In the genomic region with DNA sequence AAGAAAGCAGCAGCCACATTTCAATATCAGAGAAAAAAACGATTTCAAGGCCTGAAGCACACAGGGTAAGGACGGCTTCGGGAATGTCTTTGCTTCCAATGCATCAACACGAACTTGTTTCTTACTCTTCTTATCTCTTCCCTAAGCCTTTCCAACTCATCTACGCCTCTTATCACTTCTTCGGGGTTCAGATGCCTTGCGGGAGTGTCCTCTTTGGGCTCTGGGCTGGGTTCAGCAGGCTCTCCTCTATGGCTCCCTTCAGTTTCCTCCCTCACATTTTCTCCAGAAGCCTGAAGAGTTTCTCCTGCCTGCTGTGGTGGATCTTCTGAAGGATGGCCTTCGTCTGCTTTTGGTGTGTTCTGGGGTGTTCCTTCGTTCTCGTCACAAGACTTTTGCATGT, we compare ENCODE assay signal across 9 mouse cellular contexts. TPM values are rescaled to one million over a fixed set of nuclear protein-coding genes. Genes with fewer than 3 reads are reported as not detected.
DNase-seq lines count a peak whose midpoint lies in the region; ATAC-seq lines count a peak whose summit lies in the region.
"Had no signal": no experiment of that assay in that cellular context is flagged by ENCODE, and none has a peak within 500 bp of the region (broad histone marks: within the 10 kb centered on the region; RNA-seq: fewer than 3 reads in every experiment).

No protein-coding gene starts in this region.

- no peaks in the 10 kb centered on the region for H3K9me3 ChIP-seq in hindbrain, embryonic 11.5 days (ENCODE audit: control insufficient read depth, low read length)
- no peaks in the 10 kb centered on the region for H3K9me3 ChIP-seq in midbrain, embryonic 10.5 days (replicated peaks)

- peak overlapping the region; percentile 48 for H3K4me2 ChIP-seq in hindbrain, embryonic 11.5 days (replicated peaks; ENCODE audit: low read depth, low read length)

- no peaks in the 10 kb centered on the region for H3K36me3 ChIP-seq in hindbrain, embryonic 11.5 days (ENCODE audit: control insufficient read depth, insufficient read depth, low read length)
- H3K36me3 ChIP-seq in midbrain, embryonic 10.5 days = peaks cover 10% of the 10 kb centered on the region; the same call in 1 of the 2 replicates

- no peak for ATAC-seq in hindbrain, embryonic 11.5 days (ENCODE audit: low FRiP score)

- peak overlapping the region; percentile 53 for H3K4me3 ChIP-seq in hindbrain, embryonic 11.5 days (ENCODE audit: low read depth, low read length)
- peak overlapping the region; percentile 65 for H3K4me3 ChIP-seq in midbrain, embryonic 10.5 days

- 66% methylated on average over 10 of the region's 10 CpGs for WGBS in hindbrain, embryonic 11.5 days
- 75% methylated on average over 10 of the region's 10 CpGs for WGBS in midbrain, embryonic 10.5 days

- H3K27me3 ChIP-seq in hindbrain, embryonic 11.5 days (ENCODE audit: control insufficient read depth, insufficient read depth, low read length) = no peaks in the 10 kb centered on the region
- H3K27me3 ChIP-seq in midbrain, embryonic 10.5 days (ENCODE audit: low read depth, poor library complexity, severe bottlenecking) = peaks cover 54% of the 10 kb centered on the region

- no peak overlapping the region for H3K27ac ChIP-seq in hindbrain, embryonic 11.5 days (ENCODE audit: low read depth, low read length)
- peak overlapping the region; percentile 89; the same call in 1 of the 2 replicates for H3K27ac ChIP-seq in midbrain, embryonic 10.5 days (replicated peaks)

- H3K9ac ChIP-seq in hindbrain, embryonic 11.5 days (ENCODE audit: low read depth, low read length) = no peak overlapping the region

- peak; percentile 7 to 47 for DNase-seq in adrenal gland, adult (ENCODE audit: inconsistent age in 2 of 2, low spot score in 1 of 2)
- DNase-seq in adrenal gland, adult 8-10 months = no peak
- peak; percentile 34 for DNase-seq in c-Kit-negative CD71-positive TER-119-positive erythroid progenitor cells, embryonic 14.5 days (ENCODE audit: low read depth, low spot score)
- no peak for DNase-seq in hindbrain, embryonic 11.5 days (ENCODE audit: low spot score)
- no peak for DNase-seq in midbrain, embryonic 10.5 days (ENCODE audit: low spot score)
- DNase-seq in embryo, embryonic 9.5 days (ENCODE audit: extremely low spot score) = no peak
- DNase-seq in Muller cell, postnatal 12 days (ENCODE audit: inconsistent ontology term) = no peak
- no peak for DNase-seq in left cerebral cortex, adult 11 months (ENCODE audit: low spot score)

- no peaks in the 10 kb centered on the region for H3K4me1 ChIP-seq in hindbrain, embryonic 11.5 days (replicated peaks; ENCODE audit: control insufficient read depth, insufficient read depth, low read length)
- H3K4me1 ChIP-seq in midbrain, embryonic 10.5 days = peaks cover 6% of the 10 kb centered on the region; the same call in 1 of the 2 replicates

RNA-seq across cellular contexts. Expression of gene Tceal8, which starts 1.5 kb away (rescaled TPM):
- 10 to 100 TPM; 36.3 to 50.8 (median 48.3) TPM for total RNA-seq in adrenal gland, adult 8-10 months (2022)
- 227 and 238 TPM in 2 replicates for polyA plus RNA-seq in hindbrain, embryonic 11.5 days (2014; fragmentation: Nextera tagmentation; extraction: Ambion mirVana)
- 178 and 192 TPM in 2 replicates for polyA plus RNA-seq in midbrain, embryonic 10.5 days (2016; fragmentation: Nextera tagmentation; extraction: Ambion mirVana)

RNA-seq across cellular contexts. Expression of gene Bex4, which starts 31.8 kb away (rescaled TPM):
- total RNA-seq in adrenal gland, adult 8-10 months (2022) = 1 to 10 TPM; 4.4 to 7.7 (median 5.5) TPM
- 85.4 and 86.3 TPM in 2 replicates for polyA plus RNA-seq in hindbrain, embryonic 11.5 days (2014; fragmentation: Nextera tagmentation; extraction: Ambion mirVana)
- 88.7 and 106 TPM in 2 replicates for polyA plus RNA-seq in midbrain, embryonic 10.5 days (2016; fragmentation: Nextera tagmentation; extraction: Ambion mirVana)

RNA-seq across cellular contexts. Expression of gene Tceal5, which starts 33.1 kb away (rescaled TPM):
- 1 to 10 TPM in 2 of 4 experiments, under 1 TPM in 2; 0.51 to 3.5 (median 1.2) TPM for total RNA-seq in adrenal gland, adult 8-10 months (2022)
- 2.6 TPM in 2 replicates for polyA plus RNA-seq in hindbrain, embryonic 11.5 days (2014; fragmentation: Nextera tagmentation; extraction: Ambion mirVana)
- polyA plus RNA-seq in midbrain, embryonic 10.5 days (2016; fragmentation: Nextera tagmentation; extraction: Ambion mirVana) = 3.1 and 3.4 TPM in 2 replicates

RNA-seq across cellular contexts. Expression of gene Tceal7, which starts 44.0 kb away (rescaled TPM):
- not detected for total RNA-seq in adrenal gland, adult 8-10 months (2022)
- 0.82 and 1.3 TPM in 2 replicates for polyA plus RNA-seq in hindbrain, embryonic 11.5 days (2014; fragmentation: Nextera tagmentation; extraction: Ambion mirVana)
- polyA plus RNA-seq in midbrain, embryonic 10.5 days (2016; fragmentation: Nextera tagmentation; extraction: Ambion mirVana) = 0.70 TPM in 2 replicates
- polyA plus RNA-seq: large intestine, adult 2 months had no signal

RNA-seq across cellular contexts. Expression of gene Bex1, which starts 44.7 kb away (rescaled TPM):
- 10 to 100 TPM; 13.8 to 23.9 (median 17.7) TPM for total RNA-seq in adrenal gland, adult 8-10 months (2022)
- polyA plus RNA-seq in hindbrain, embryonic 11.5 days (2014; fragmentation: Nextera tagmentation; extraction: Ambion mirVana) = 99.1 and 107 TPM in 2 replicates
- polyA plus RNA-seq in midbrain, embryonic 10.5 days (2016; fragmentation: Nextera tagmentation; extraction: Ambion mirVana) = 139 and 163 TPM in 2 replicates

Comparison
In these comparisons a context has a peak if more than half of its experiments do, and no peak if none do; other contexts are left out.
1. DNase-seq: peak in adrenal gland, adult (2 of 2) and c-Kit-negative CD71-positive TER-119-positive erythroid progenitor cells, embryonic 14.5 days (single experiment); none in adrenal gland, adult 8-10 months (single experiment), hindbrain, embryonic 11.5 days (single experiment), midbrain, embryonic 10.5 days (single experiment), embryo, embryonic 9.5 days (single experiment), Muller cell, postnatal 12 days (single experiment) and left cerebral cortex, adult 11 months (single experiment).